Mouse (Mus musculus) lung, postnatal 0 days (tissue): Measurements from ENCODE around the gene H2-Ob. TPM values are rescaled to one million over a fixed set of nuclear protein-coding genes. Genes with fewer than 3 reads are reported as not detected.

Experiments
- ATAC-seq: fragments of 200-750 bp; cut with Nextera tagmentation; 2 replicates; pipeline ENCODE4 v1.8.0; 2017; ENCODE audit warnings: moderate library complexity
- DNase-seq: peaks from one replicate; pipeline ENCODE4 v3.0.0-alpha.2; 2016; ENCODE audit warnings: low spot score
- H3K27ac ChIP-seq: fragments of 300-500 bp; sonication (generic); 2 replicates; pipeline ENCODE4 v1.5.1; 2014; ENCODE audit warnings: antibody characterized with exemption, mild to moderate bottlenecking, low read length, mixed read lengths
- H3K27me3 ChIP-seq: fragments of 300-500 bp; sonication (generic); replicated peaks from 2 replicates; pipeline ENCODE4 v1.6.1; 2014; ENCODE audit warnings: low read length, mixed read lengths; ENCODE audit not compliant: insufficient read depth
- H3K36me3 ChIP-seq: fragments of 300-500 bp; sonication (generic); 2 replicates; pipeline ENCODE4 v1.6.1; 2014; ENCODE audit warnings: low read length, mixed read lengths; ENCODE audit not compliant: insufficient read depth
- H3K4me1 ChIP-seq: fragments of 300-500 bp; sonication (generic); 2 replicates; pipeline ENCODE4 v1.6.1; 2014; ENCODE audit warnings: antibody characterized with exemption, low read depth, low read length, mixed read lengths; ENCODE audit not compliant: insufficient read depth
- H3K4me2 ChIP-seq: fragments of 300-500 bp; sonication (generic); replicated peaks from 2 replicates; pipeline ENCODE4 v1.6.1; 2014; ENCODE audit warnings: low read depth, mild to moderate bottlenecking, low read length, moderate library complexity, mixed read lengths
- H3K4me3 ChIP-seq: fragments of 300-500 bp; sonication (generic); 2 replicates; pipeline ENCODE4 v1.5.1; 2014; ENCODE audit warnings: low read depth, low read length
- H3K9ac ChIP-seq: fragments of 300-500 bp; sonication (generic); replicated peaks from 2 replicates; pipeline ENCODE4 v1.6.1; 2014; ENCODE audit warnings: low read depth, mild to moderate bottlenecking
- H3K9me3 ChIP-seq: fragments of 300-500 bp; sonication (generic); 2 replicates; pipeline ENCODE4 v1.6.1; 2016; ENCODE audit warnings: low read length, mixed read lengths
- CTCF ChIP-seq: IDR thresholded peaks from 2 replicates; pipeline ENCODE4 v1.5.1; 2016; ENCODE audit warnings: antibody characterized with exemption, mild to moderate bottlenecking
- EP300 ChIP-seq: IDR thresholded peaks from 2 replicates; pipeline ENCODE4 v1.6.1; 2016; ENCODE audit warnings: antibody characterized with exemption, mild to moderate bottlenecking, control low read depth
- WGBS: fragments of 180-500 bp; shearing (Covaris S2); extraction: QIAGEN DNeasy Blood & Tissue Kit; methylation state at CpG from one replicate; pipeline ENCODE4 v1.1.7; 2014; 5-methylcytosine and 5-hydroxymethylcytosine counted together
- polyA plus RNA-seq: library from polyadenylated mRNA; unstranded; fragments of >200 nt; fragmentation: Nextera tagmentation; extraction: Ambion mirVana; gene quantifications from 2 replicates; pipeline ENCODE4 v1.2.1, GENCODE M21; 2015

The H2-Ob gene
- polyA plus RNA-seq, 1 experiment from 2014 or later = 0.43 TPM

GRCm38 (mm10) chr17:34234926-34235325, 3.8 kb upstream of the H2-Ob start:
- Histone ChIP-seq H3K4me1 (no peaks in the 10 kb centered on the region), H3K27ac (no peak overlapping the region), H3K4me3 (no peak overlapping the region), H3K9ac (no peak overlapping the region), H3K36me3 (no peaks in the 10 kb centered on the region), H3K27me3 (no peaks in the 10 kb centered on the region), H3K4me2 (no peak overlapping the region), H3K9me3 (no peaks in the 10 kb centered on the region)
- peak; percentile 83 for DNase-seq
- peak; percentile 87 for ATAC-seq
- TF ChIP-seq CTCF = peak; percentile 90
- TF ChIP-seq EP300 = no peak
- 40% methylated on average over 9 of the region's 9 CpGs for WGBS

DNA sequence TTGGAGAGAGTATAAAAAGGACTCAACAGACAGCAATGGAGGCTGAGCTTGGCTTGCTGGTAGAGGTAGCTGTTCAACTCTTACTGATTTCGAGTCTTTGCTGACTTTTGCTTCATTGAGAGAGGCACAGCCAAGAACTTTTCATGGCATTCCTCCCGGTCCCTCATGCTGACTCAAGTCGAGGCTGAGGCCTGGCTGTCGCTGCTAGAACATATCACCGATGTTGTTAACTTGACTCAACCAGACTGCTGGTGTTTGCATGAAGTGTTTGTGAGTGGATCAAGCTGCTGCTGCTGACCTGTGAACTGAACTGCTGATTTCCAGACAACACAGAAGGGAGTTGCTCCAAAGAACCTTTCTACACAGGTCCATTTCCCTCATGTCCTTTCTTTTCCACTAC, 2.0 kb upstream of the H2-Ob start:
- H3K9ac ChIP-seq = no peak overlapping the region
- no peak overlapping the region for H3K4me2 ChIP-seq
- no peak overlapping the region for H3K27ac ChIP-seq
- no peaks in the 10 kb centered on the region for H3K9me3 ChIP-seq
- ATAC-seq = 0 out of 2 replicates have a peak, but pooled peaks have one; percentile 36
- H3K27me3 ChIP-seq = no peaks in the 10 kb centered on the region
- no peaks in the 10 kb centered on the region for H3K36me3 ChIP-seq
- 57% methylated on average over 5 of the region's 5 CpGs for WGBS
- peak; percentile 47 for DNase-seq
- TF ChIP-seq EP300 (no peak), CTCF (no peak)
- no peaks in the 10 kb centered on the region for H3K4me1 ChIP-seq
- no peak overlapping the region for H3K4me3 ChIP-seq

DNA sequence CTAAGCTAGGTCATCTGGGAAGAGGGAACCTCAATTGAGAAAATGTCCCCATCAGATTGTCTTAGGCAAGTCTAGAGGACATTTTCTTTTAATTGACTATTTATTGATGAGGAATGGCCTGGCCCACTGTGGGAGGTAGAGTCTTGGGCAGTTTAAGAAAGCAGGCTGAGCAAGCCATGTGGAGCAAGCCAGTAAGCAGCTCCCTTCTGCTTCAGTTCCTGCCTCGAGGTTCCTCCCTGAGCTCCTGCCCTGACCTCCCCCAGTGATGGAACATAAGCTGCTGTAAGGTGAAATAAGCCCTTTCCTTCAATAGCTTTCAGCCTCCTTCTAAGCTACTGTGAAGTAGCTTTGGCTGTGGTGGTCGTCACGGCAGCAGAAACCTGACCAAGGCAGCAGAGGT, 962 bp upstream of the H2-Ob start:
- Histone ChIP-seq H3K36me3 (no peaks in the 10 kb centered on the region), H3K4me1 (no peaks in the 10 kb centered on the region), H3K9me3 (no peaks in the 10 kb centered on the region), H3K4me2 (no peak overlapping the region), H3K27ac (no peak overlapping the region), H3K4me3 (no peak overlapping the region), H3K9ac (no peak overlapping the region), H3K27me3 (no peaks in the 10 kb centered on the region)
- ATAC-seq (no peak), DNase-seq (no peak)
- 77% methylated on average over 3 of the region's 3 CpGs for WGBS
- TF ChIP-seq EP300 (no peak), CTCF (no peak)

DNA sequence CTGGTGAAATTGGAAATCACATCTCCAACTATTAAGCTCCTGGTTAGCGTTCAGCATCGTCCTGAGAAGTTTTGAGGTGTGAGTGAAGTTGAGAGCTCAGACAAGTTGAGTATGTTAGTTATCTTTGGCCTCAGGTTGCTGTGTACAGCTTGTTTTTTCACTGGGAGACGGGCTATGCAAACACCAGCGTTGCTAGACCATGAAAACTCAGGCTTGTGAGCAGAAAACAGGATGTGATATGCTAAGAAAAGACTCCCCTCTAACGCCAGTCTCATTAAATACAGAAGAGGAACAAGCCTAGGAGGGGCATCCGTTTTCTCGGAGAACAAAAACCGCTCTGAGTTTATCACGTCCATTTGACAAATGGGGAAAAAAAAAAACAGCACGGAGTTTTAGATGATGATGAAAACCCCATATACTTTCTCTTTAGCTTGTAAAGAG, 918 bp downstream of the H2-Ob start:
- no peak overlapping the region for H3K4me3 ChIP-seq
- H3K9me3 ChIP-seq = no peaks in the 10 kb centered on the region
- no peaks in the 10 kb centered on the region for H3K27me3 ChIP-seq
- H3K4me1 ChIP-seq = no peaks in the 10 kb centered on the region
- no peak overlapping the region for H3K9ac ChIP-seq
- ATAC-seq = peak; percentile 48; the same call in 1 of the 2 replicates
- peak overlapping the region; percentile 32 for H3K27ac ChIP-seq
- H3K4me2 ChIP-seq = no peak overlapping the region; the same call in 1 of the 2 replicates
- H3K36me3 ChIP-seq = no peaks in the 10 kb centered on the region
- 30% methylated on average over 10 of the region's 10 CpGs for WGBS
- DNase-seq = peak; percentile 49
- peak; percentile 26; the same call in 1 of the 2 replicates for TF ChIP-seq EP300
- TF ChIP-seq CTCF = no peak

DNA sequence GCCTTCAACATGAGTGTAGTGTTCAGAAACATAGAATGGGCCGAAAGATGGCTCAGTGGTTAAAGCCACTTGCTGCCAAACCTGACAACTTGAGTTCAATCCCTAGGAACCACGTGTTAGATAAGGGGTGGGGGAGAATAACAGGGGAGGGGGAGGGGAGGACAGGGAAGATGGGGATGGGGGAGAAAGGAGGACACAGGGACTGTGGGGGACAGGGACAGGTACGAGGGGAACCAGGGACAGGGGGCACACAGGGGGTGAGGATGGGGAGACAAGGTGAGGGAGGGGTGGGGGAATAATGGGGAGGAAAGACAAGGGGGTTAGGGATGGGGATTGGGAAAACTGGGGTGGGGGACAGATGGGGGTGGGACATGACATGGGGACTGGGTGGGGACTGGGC, 1.7 kb downstream of the H2-Ob start:
- Histone ChIP-seq H3K36me3 (no peaks in the 10 kb centered on the region), H3K27ac (peak overlapping the region; percentile 32; the same call in 1 of the 2 replicates), H3K4me1 (no peaks in the 10 kb centered on the region), H3K4me3 (no peak overlapping the region), H3K9ac (no peak overlapping the region), H3K9me3 (no peaks in the 10 kb centered on the region), H3K27me3 (no peaks in the 10 kb centered on the region), H3K4me2 (no peak overlapping the region)
- 49% methylated on average over 3 of the region's 3 CpGs for WGBS
- ATAC-seq (no peak), DNase-seq (no peak)
- no peak for TF ChIP-seq CTCF
- TF ChIP-seq EP300 = no peak

DNA sequence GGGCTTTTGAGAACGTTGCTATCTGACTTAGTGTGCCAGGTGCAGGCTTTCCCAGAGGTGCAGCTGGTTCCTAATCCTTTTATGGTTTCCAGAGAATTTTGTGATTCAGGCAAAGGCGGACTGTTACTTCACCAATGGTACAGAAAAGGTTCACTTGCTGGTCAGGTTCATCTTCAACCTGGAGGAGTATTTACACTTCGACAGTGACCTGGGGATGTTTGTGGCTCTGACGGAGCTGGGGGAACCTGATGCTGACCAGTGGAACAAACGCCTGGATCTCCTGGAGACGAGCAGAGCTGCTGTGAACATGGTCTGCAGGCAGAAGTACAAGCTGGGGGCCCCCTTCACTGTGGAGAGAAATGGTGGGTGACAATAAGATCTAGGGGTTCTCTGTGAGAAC, 2.2 kb downstream of the H2-Ob start:
- H3K9me3 ChIP-seq = no peaks in the 10 kb centered on the region
- no peaks in the 10 kb centered on the region for H3K4me1 ChIP-seq
- WGBS = 73% methylated on average over 6 of the region's 6 CpGs
- H3K9ac ChIP-seq = no peak overlapping the region
- DNase-seq (no peak), ATAC-seq (no peak)
- H3K27me3 ChIP-seq = no peaks in the 10 kb centered on the region
- H3K36me3 ChIP-seq = no peaks in the 10 kb centered on the region
- H3K27ac ChIP-seq = no peak overlapping the region
- no peak for TF ChIP-seq CTCF
- no peak for TF ChIP-seq EP300
- H3K4me3 ChIP-seq = no peak overlapping the region
- H3K4me2 ChIP-seq = no peak overlapping the region

DNA sequence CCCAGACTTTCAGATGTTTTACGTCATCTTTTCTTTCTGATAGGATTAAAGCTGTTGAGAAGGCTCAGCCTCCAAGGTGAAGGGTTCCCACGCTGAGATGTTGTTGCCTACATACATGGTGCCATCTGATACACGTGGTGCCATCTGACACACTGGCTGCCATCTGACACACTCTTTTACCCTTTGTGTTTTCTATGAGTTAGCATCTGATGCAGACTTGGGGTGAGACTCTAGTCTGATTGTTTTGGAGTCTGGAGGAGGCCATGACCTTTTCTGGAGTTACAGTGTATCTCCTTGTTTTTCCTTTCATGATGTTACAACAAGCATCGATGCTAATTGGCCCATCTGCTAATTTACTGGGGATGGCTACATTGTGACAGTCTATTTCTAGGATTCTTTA, 6.0 kb downstream of the H2-Ob start:
- TF ChIP-seq CTCF (no peak), EP300 (no peak)
- Histone ChIP-seq H3K4me3 (no peak overlapping the region), H3K4me1 (no peaks in the 10 kb centered on the region), H3K27ac (no peak overlapping the region), H3K4me2 (no peak overlapping the region), H3K27me3 (no peaks in the 10 kb centered on the region), H3K9me3 (no peaks in the 10 kb centered on the region), H3K36me3 (no peaks in the 10 kb centered on the region), H3K9ac (no peak overlapping the region)
- ATAC-seq (no peak), DNase-seq (no peak)
- WGBS = 60% methylated on average over 4 of the region's 4 CpGs
